Mouse (Mus musculus): ENCODE measurements around the gene Rai2.

Gene Rai2

GRCm38 (mm10) chrX:161716865-161717763, at the start of gene Rai2:
TSS of gene Rai2 (plus strand) at chrX:161717069.
- in situ Hi-C loops (cut with MboI, MseI), result no loop called here

GRCm38 (mm10) chrX:161689336-161689735, 27.5 kb upstream of the Rai2 start:
- in situ Hi-C loops (cut with MboI, MseI), result no loop called here

GRCm38 (mm10) chrX:161716503-161716864, 385 bp upstream of the Rai2 start:
- in situ Hi-C loops (cut with MboI, MseI), result no loop called here

GRCm38 (mm10) chrX:161717764-161718382, 1.0 kb downstream of the Rai2 start:
- in situ Hi-C loops (cut with MboI, MseI), result no loop called here

- in situ Hi-C loops (cut with MboI, MseI), result no loop called here
Measured at GRCm38 (mm10) chrX:161718548-161718947, 1.7 kb downstream of the Rai2 start.

- in situ Hi-C loops (cut with MboI, MseI), result no loop called here
Measured at GRCm38 (mm10) chrX:161721082-161721481, 4.2 kb downstream of the Rai2 start.

- in situ Hi-C loops (cut with MboI, MseI), result no loop called here
Measured at GRCm38 (mm10) chrX:161723391-161723808, 6.5 kb downstream of the Rai2 start.

- in situ Hi-C loops (cut with MboI, MseI), result no loop called here
Measured at GRCm38 (mm10) chrX:161726257-161726656, 9.4 kb downstream of the Rai2 start.

- in situ Hi-C loops (cut with MboI, MseI), result no loop called here
Measured at GRCm38 (mm10) chrX:161728507-161728906, 11.6 kb downstream of the Rai2 start.

- in situ Hi-C loops (cut with MboI, MseI), result no loop called here
Measured at GRCm38 (mm10) chrX:161730026-161730425, 13.2 kb downstream of the Rai2 start.

- in situ Hi-C loops (cut with MboI, MseI), result no loop called here
Measured at GRCm38 (mm10) chrX:161731859-161732258, 15.0 kb downstream of the Rai2 start.

GRCm38 (mm10) chrX:161733581-161734309, 16.9 kb downstream of the Rai2 start:
- in situ Hi-C loops (cut with MboI, MseI), result no loop called here

- in situ Hi-C loops (cut with MboI, MseI), result no loop called here
Measured at GRCm38 (mm10) chrX:161734310-161734676, 17.4 kb downstream of the Rai2 start.

GRCm38 (mm10) chrX:161739374-161739773, 22.5 kb downstream of the Rai2 start:
- in situ Hi-C loops (cut with MboI, MseI), result no loop called here

- in situ Hi-C loops (cut with MboI, MseI), result no loop called here
Measured at GRCm38 (mm10) chrX:161743080-161743479, 26.2 kb downstream of the Rai2 start.

- in situ Hi-C loops (cut with MboI, MseI), result no loop called here
Measured at GRCm38 (mm10) chrX:161745296-161745695, 28.4 kb downstream of the Rai2 start.

GRCm38 (mm10) chrX:161747337-161747736, 30.5 kb downstream of the Rai2 start:
- in situ Hi-C loops (cut with MboI, MseI), result no loop called here

GRCm38 (mm10) chrX:161753514-161753913, 36.6 kb downstream of the Rai2 start:
- in situ Hi-C loops (cut with MboI, MseI), result no loop called here

GRCm38 (mm10) chrX:161776321-161776962, 59.6 kb downstream of the Rai2 start:
- in situ Hi-C loops (cut with MboI, MseI), result no loop called here

GRCm38 (mm10) chrX:161780321-161781034, 63.6 kb downstream of the Rai2 start:
- in situ Hi-C loops (cut with MboI, MseI), result no loop called here

GRCm38 (mm10) chrX:161790182-161790581, 73.3 kb downstream of the Rai2 start:
- in situ Hi-C loops (cut with MboI, MseI), result no loop called here
